Mouse (Mus musculus): ENCODE results near the gene Sf3b5. TPM values are rescaled to one million over a fixed set of nuclear protein-coding genes. Genes with fewer than 3 reads are reported as not detected.

The Sf3b5 gene
- polyA plus RNA-seq, 1 experiment from 2014 or later: 37.6 TPM

GRCm38 (mm10) chr10:13044659-13045058 is 39.5 kb downstream of the Sf3b5 start:
- no peak overlapping the region for H3K4me3 ChIP-seq (ENCODE audit: low read depth, low read length)
- H3K36me3 ChIP-seq (ENCODE audit: control insufficient read depth, insufficient read depth, low read length): no peaks in the 10 kb centered on the region
- 0 out of 2 replicates have a peak, but pooled peaks cover 2% of the 10 kb centered on the region for H3K4me1 ChIP-seq (ENCODE audit: control insufficient read depth, insufficient read depth, low read length)
- WGBS (ENCODE audit: insufficient replicate concordance): 89% methylated on average over 11 of the region's 11 CpGs
- H3K27me3 ChIP-seq (ENCODE audit: control insufficient read depth, insufficient read depth, low read length): no peaks in the 10 kb centered on the region
- no peak overlapping the region for H3K27ac ChIP-seq (ENCODE audit: low read depth, low read length)
- no peak overlapping the region for H3K4me2 ChIP-seq
- H3K9me3 ChIP-seq (replicated peaks; ENCODE audit: control insufficient read depth, low read length): no peaks in the 10 kb centered on the region
- no peak overlapping the region for H3K9ac ChIP-seq (ENCODE audit: low read depth, low read length)
- no peak for ATAC-seq (replicated peaks; ENCODE audit: insufficient number of reproducible peaks, low FRiP score, low TSS enrichment)

GRCm38 (mm10) chr10:13047816-13048215 is 42.7 kb downstream of the Sf3b5 start:
- no peaks in the 10 kb centered on the region for H3K27me3 ChIP-seq (ENCODE audit: control insufficient read depth, insufficient read depth, low read length)
- H3K4me3 ChIP-seq (ENCODE audit: low read depth, low read length): no peak overlapping the region
- H3K4me2 ChIP-seq: no peak overlapping the region
- WGBS (ENCODE audit: insufficient replicate concordance): 36% methylated on average over 4 of the region's 4 CpGs
- no peaks in the 10 kb centered on the region for H3K9me3 ChIP-seq (replicated peaks; ENCODE audit: control insufficient read depth, low read length)
- no peaks in the 10 kb centered on the region for H3K36me3 ChIP-seq (ENCODE audit: control insufficient read depth, insufficient read depth, low read length)
- no peak overlapping the region for H3K27ac ChIP-seq (ENCODE audit: low read depth, low read length)
- H3K4me1 ChIP-seq (ENCODE audit: control insufficient read depth, insufficient read depth, low read length): 0 out of 2 replicates have a peak, but pooled peaks cover 2% of the 10 kb centered on the region
- H3K9ac ChIP-seq (ENCODE audit: low read depth, low read length): no peak overlapping the region
- ATAC-seq (replicated peaks; ENCODE audit: insufficient number of reproducible peaks, low FRiP score, low TSS enrichment): no peak

GRCm38 (mm10) chr10:13056863-13057381 is 51.8 kb downstream of the Sf3b5 start:
- Histone ChIP-seq H3K36me3 (ENCODE audit: control insufficient read depth, insufficient read depth, low read length) (no peaks in the 10 kb centered on the region), H3K27ac (ENCODE audit: low read depth, low read length) (no peak overlapping the region), H3K4me1 (ENCODE audit: control insufficient read depth, insufficient read depth, low read length) (no peaks in the 10 kb centered on the region), H3K4me2 (no peak overlapping the region), H3K27me3 (ENCODE audit: control insufficient read depth, insufficient read depth, low read length) (peaks cover 20% of the 10 kb centered on the region), H3K9me3 (replicated peaks; ENCODE audit: control insufficient read depth, low read length) (no peaks in the 10 kb centered on the region), H3K9ac (ENCODE audit: low read depth, low read length) (no peak overlapping the region), H3K4me3 (ENCODE audit: low read depth, low read length) (no peak overlapping the region)
- ATAC-seq (replicated peaks; ENCODE audit: insufficient number of reproducible peaks, low FRiP score, low TSS enrichment): no peak
- WGBS (ENCODE audit: insufficient replicate concordance): 70% methylated on average over 6 of the region's 6 CpGs

Other genes starting within 250 kb of the Sf3b5 start
- 47.3 and 68.5 TPM in 2 replicates for gene Utrn, start 136.0 kb upstream of the Sf3b5 start, polyA plus RNA-seq (2014; fragmentation: Nextera tagmentation; extraction: Ambion mirVana)
- 5.3 and 5.5 TPM in 2 replicates for gene Stx11, start 41.0 kb upstream of the Sf3b5 start, polyA plus RNA-seq (2014; fragmentation: Nextera tagmentation; extraction: Ambion mirVana)
- gene Plagl1, start 55.2 kb downstream of the Sf3b5 start, polyA plus RNA-seq (2014; fragmentation: Nextera tagmentation; extraction: Ambion mirVana): 277 and 328 TPM in 2 replicates
- not detected in 2 replicates for gene Zc2hc1b, start 172.7 kb downstream of the Sf3b5 start, polyA plus RNA-seq (2014; fragmentation: Nextera tagmentation; extraction: Ambion mirVana)
- gene Ltv1, start 187.8 kb downstream of the Sf3b5 start, polyA plus RNA-seq (2014; fragmentation: Nextera tagmentation; extraction: Ambion mirVana): 60.0 and 65.2 TPM in 2 replicates